Mouse (Mus musculus) ES-Bruce4 (cell line): ENCODE data around the gene Layn. TPM values are rescaled to one million over a fixed set of nuclear protein-coding genes. Genes with fewer than 3 reads are reported as not detected.

Experiments
- H3K27ac ChIP-seq: 2 replicates; pipeline ENCODE4 v1.5.1; 2012; ENCODE audit warnings: low read length, inconsistent platforms; ENCODE audit not compliant: insufficient read depth
- H3K27me3 ChIP-seq: 2 replicates; pipeline ENCODE4 v1.6.1; 2012; ENCODE audit warnings: mild to moderate bottlenecking, low read length, inconsistent platforms; ENCODE audit not compliant: control insufficient read depth, poor library complexity, insufficient read depth, severe bottlenecking
- H3K36me3 ChIP-seq: 2 replicates; pipeline ENCODE4 v1.6.1; 2012; ENCODE audit warnings: inconsistent platforms, mild to moderate bottlenecking, low read length, moderate library complexity; ENCODE audit not compliant: control insufficient read depth, poor library complexity, insufficient read depth, severe bottlenecking
- H3K4me1 ChIP-seq: one replicate; pipeline ENCODE4 v1.8.1; 2011; ENCODE audit warnings: low read length; ENCODE audit not compliant: control insufficient read depth, insufficient read depth
- H3K4me3 ChIP-seq: 2 replicates; pipeline ENCODE4 v1.5.1; 2011; ENCODE audit warnings: low read depth, mild to moderate bottlenecking, low read length
- H3K9ac ChIP-seq: 2 replicates; pipeline ENCODE4 v1.6.1; 2012; ENCODE audit warnings: low read depth, mild to moderate bottlenecking, inconsistent platforms; ENCODE audit not compliant: poor library complexity, severe bottlenecking
- H3K9me3 ChIP-seq: replicated peaks from 2 replicates; pipeline ENCODE4 v1.6.1; 2012; ENCODE audit warnings: mild to moderate bottlenecking, low read length, inconsistent platforms; ENCODE audit not compliant: control insufficient read depth, poor library complexity, insufficient read depth, severe bottlenecking
- CTCF ChIP-seq: IDR thresholded peaks from one replicate; pipeline ENCODE4 v1.8.1; 2011; ENCODE audit warnings: low read depth, low read length
- EP300 ChIP-seq: IDR thresholded peaks from 2 replicates; pipeline ENCODE4 v1.6.1; 2011; ENCODE audit warnings: low read depth, low read length; ENCODE audit not compliant: insufficient read depth
- POLR2A ChIP-seq: IDR thresholded peaks from one replicate; pipeline ENCODE4 v1.8.1; 2011; ENCODE audit warnings: low read length; ENCODE audit not compliant: insufficient read depth
- polyA plus RNA-seq: library from polyadenylated mRNA; stranded (reverse); fragments of >200 nt; gene quantifications from 2 replicates; pipeline ENCODE4 v1.2.4, GENCODE M21; 2011; ENCODE audit warnings: low read depth; ENCODE audit not compliant: missing spikeins, insufficient read depth, insufficient read length

The Layn gene
- polyA plus RNA-seq, 1 experiment = 3.3 TPM

DNA sequence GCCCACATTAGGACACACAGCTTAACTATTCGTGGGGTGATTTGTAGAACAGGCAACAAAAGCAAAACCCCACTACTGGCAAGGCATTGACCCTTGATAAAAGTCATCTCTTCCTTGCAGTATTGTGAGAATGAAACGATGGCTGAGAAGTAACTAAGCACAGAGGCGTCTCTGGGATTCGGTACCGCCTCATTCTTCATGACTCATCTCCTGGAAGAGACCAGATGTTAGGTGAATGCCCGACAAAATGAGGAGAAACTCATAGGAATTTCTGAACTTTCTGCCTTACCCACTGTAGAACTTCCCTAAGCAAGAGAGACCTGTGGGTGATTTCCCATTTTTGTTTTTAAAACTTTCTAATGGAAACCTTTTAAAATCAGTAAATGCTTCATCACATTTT lies 34.8 kb downstream of the Layn start:
- no peaks in the 10 kb centered on the region for H3K4me1 ChIP-seq
- H3K36me3 ChIP-seq = no peaks in the 10 kb centered on the region
- TF ChIP-seq CTCF (no peak), POLR2A (no peak), EP300 (no peak)
- no peaks in the 10 kb centered on the region for H3K9me3 ChIP-seq
- H3K27me3 ChIP-seq = no peaks in the 10 kb centered on the region
- no peak overlapping the region for H3K27ac ChIP-seq
- no peak overlapping the region for H3K4me3 ChIP-seq
- no peak overlapping the region for H3K9ac ChIP-seq

DNA sequence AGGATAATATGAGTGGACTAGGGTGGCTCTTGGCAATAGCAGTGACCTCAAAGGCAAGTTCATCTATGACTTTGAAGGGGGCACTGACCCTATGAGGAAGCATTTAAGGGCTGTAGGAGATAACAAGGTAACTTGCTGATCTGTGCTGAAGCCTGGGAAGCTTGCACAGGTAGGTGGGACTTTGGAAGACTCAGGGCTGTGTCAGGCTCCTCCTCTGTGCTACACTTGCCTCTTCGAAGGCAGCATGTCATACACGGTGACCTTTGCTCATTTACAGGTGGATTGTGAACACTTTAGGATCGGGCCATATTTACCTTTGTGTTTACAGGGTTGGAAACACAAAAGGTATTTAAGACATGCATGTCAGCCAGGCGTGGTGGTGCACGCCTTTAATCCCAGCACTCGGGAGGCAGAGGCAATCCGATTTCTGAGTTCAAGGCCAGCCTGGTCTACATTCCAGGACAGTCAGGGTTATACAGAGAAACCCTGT lies 35.4 kb downstream of the Layn start:
- H3K27me3 ChIP-seq = no peaks in the 10 kb centered on the region
- no peak overlapping the region for H3K27ac ChIP-seq
- H3K9ac ChIP-seq = no peak overlapping the region
- no peaks in the 10 kb centered on the region for H3K9me3 ChIP-seq
- no peak for TF ChIP-seq EP300
- TF ChIP-seq POLR2A = no peak
- no peak for TF ChIP-seq CTCF
- no peaks in the 10 kb centered on the region for H3K36me3 ChIP-seq
- no peak overlapping the region for H3K4me3 ChIP-seq
- no peaks in the 10 kb centered on the region for H3K4me1 ChIP-seq

DNA sequence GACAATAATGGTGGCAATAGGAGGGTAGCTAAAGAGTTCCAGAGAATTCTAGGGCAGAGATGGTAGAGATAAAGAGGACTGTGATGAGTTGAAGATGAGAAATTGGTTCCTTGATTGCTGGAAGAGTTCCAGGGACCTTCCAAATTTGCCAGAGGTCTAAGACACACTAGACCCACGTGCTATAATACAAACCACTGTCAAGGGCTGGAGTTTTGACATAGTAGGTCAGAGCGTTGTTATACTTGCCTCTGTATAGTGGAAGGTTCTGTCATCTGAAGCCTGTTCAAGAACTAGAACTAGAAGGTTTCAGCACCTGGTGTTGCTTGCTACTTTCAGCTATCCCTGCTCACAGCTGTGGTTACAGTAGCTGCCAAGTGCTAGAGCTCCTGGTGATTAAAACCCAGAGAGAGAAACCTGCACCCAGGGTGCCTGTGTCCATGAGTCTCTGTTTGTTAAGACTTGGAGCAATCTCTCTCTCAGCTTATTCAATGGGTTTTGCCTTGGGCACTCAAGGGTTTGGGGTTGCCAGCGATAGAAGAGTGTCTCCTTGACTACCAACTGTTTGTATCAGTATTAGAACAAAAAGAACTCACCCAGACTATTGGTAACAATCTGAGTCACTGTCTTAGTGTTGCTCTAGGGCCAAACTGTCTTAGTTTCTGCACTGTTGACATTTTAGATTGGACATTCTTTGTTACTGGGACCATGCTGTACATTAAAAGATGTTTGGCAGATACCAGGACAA lies 43.9 kb downstream of the Layn start:
- Histone ChIP-seq H3K27me3 (no peaks in the 10 kb centered on the region), H3K4me1 (no peaks in the 10 kb centered on the region), H3K36me3 (no peaks in the 10 kb centered on the region), H3K4me3 (no peak overlapping the region), H3K27ac (no peak overlapping the region), H3K9me3 (no peaks in the 10 kb centered on the region), H3K9ac (no peak overlapping the region)
- TF ChIP-seq EP300 (no peak), POLR2A (no peak), CTCF (no peak)

DNA sequence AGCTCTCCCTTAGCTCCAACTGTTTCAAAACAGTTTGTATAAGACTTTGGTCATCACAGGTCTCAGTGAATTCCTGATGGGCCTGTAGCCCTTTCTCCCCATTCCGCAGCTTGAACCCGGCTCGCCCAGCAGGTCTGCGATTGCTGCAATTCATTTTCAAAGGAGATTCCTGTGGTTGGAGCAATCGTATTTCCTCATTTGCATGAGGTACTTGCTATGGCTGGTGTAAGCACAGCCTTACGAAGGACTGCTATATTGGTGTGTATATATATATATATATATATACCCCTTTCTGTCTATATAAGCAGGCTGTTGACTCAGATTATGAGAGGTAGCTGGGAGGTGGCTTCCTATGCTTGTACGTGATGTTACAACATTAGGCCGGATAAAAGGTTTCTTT lies 44.6 kb downstream of the Layn start:
- no peak for TF ChIP-seq EP300
- TF ChIP-seq CTCF = no peak
- TF ChIP-seq POLR2A = no peak
- no peaks in the 10 kb centered on the region for H3K9me3 ChIP-seq
- no peaks in the 10 kb centered on the region for H3K27me3 ChIP-seq
- no peak overlapping the region for H3K9ac ChIP-seq
- H3K36me3 ChIP-seq = no peaks in the 10 kb centered on the region
- H3K4me3 ChIP-seq = no peak overlapping the region
- H3K27ac ChIP-seq = no peak overlapping the region
- H3K4me1 ChIP-seq = no peaks in the 10 kb centered on the region

DNA sequence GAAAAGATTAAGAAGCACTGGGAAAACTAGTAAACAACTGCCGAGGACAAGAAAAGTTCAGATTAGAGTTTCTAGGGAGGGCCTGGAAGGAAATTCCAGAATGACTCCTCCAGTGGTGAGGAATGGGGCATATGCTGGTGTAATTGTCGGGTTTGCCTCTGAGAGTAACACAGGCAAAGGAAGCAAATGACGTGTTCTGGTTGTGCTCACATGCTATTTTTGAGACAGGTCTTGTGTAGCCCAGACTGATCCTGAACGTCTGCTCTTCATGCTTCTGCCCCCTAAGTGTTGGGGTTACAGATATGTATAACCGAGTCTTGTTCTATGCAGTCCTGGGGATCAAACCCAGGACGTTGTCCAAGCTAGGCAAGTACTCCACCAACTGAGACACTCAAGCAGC lies 45.3 kb downstream of the Layn start:
- Histone ChIP-seq H3K4me3 (no peak overlapping the region), H3K36me3 (no peaks in the 10 kb centered on the region)
- TF ChIP-seq CTCF (no peak), EP300 (no peak), POLR2A (no peak)

DNA sequence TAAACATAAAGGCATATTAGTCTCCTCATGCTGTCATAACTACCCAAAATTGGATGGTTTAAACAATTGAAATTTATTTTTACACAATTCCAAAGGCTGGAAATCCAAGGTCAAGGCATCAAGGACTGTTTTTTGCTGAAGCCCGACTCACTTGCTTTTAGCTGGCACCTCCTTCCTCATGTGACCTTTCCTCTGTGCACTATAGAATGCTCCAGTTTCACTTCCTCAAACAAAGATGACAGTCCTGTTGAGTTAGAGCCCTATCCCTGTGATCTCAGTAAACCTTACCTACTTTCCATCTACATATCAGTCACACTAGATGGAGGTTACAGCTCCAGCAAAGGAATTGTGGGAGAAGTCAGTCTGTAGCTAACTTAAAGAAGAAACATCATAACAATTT lies 46.7 kb downstream of the Layn start:
- Histone ChIP-seq H3K27ac (no peak overlapping the region), H3K4me1 (no peaks in the 10 kb centered on the region), H3K4me3 (no peak overlapping the region), H3K27me3 (no peaks in the 10 kb centered on the region), H3K9ac (no peak overlapping the region), H3K9me3 (no peaks in the 10 kb centered on the region), H3K36me3 (no peaks in the 10 kb centered on the region)
- TF ChIP-seq CTCF = no peak
- no peak for TF ChIP-seq POLR2A
- TF ChIP-seq EP300 = no peak

More for the DNA sequence above, 45.3 kb downstream of the Layn start:
- no peaks in the 10 kb centered on the region for H3K4me1 ChIP-seq
- no peaks in the 10 kb centered on the region for H3K9me3 ChIP-seq
- no peak overlapping the region for H3K27ac ChIP-seq
- no peaks in the 10 kb centered on the region for H3K27me3 ChIP-seq
- H3K9ac ChIP-seq = no peak overlapping the region
